Mouse (Mus musculus): ENCODE data around the gene Tnnc1.
A peak's percentile ranks its signal among the peaks of the same experiment; 100 is the strongest.

Gene Tnnc1

DNA sequence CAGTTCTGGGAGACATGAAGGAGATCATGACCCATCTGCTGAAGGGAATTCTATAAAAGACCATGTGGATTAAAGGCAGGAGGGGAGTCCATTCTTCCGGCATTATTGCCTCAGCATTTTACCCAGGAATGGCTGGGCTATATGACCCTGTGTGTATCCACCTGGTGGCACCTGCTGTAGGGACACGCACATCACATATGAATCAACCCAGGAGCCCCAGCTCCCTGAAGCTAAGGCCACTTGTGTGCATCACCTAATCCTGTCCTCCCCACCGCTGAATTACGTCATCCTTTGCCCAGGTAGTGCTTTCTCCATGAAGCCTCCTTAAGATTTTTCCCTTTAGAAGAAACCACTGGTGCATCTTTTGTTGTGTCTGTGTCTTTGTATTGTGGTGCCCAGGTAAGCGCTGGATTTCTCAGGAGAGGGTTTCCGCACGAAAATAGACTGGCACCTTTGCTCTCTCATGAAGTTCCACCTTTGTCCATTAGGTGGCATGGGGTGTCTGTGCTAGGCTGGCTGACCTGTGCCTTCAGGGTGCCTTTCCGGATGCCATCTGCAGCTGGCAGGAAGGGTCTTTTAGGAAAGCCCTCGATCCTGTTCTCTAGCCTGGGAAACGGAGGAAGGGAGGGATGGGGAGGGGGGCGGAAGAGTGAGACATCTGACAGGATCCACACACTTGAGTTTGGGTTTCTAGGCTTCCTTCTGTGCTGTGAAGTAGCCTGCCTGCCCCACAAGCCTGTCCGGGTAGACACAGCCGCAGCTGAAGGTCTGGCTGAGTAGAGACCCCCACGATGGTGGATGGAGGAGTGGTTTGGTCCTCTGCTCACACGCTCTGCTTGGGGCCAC is 7.3 kb downstream of the Tnnc1 start:
- peak; percentile 83 for DNase-seq

- no peak for DNase-seq
Measured at GRCm38 (mm10) chr14:31216846-31217245, 8.7 kb downstream of the Tnnc1 start, which contains the start of gene Nisch. Nisch (minus strand) TSS chr14:31216946.

- peak; percentile 82 for DNase-seq
Measured at GRCm38 (mm10) chr14:31217666-31218065, 9.6 kb downstream of the Tnnc1 start, which contains the start of gene Sema3g. Sema3g (plus strand) TSS chr14:31217860.

DNA sequence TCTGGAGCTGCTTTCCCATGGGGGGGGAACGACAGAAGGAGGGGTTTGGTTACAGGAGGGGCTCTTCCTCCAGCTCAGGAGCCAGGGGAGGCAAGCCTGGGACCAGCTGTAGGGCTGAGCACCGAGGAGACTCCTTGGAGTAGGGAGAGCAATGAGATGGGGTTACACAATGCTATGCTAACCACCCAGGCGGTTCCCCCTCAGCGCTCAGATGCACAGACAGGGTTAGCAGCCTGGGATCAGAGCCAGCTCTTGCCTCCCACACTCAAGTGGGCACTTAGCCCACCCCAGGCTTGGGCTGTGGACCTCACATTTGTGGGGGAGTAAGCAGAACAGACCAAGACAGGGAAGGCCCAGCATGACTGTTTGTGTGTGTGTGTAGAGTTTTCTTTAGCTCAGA is 18.9 kb downstream of the Tnnc1 start:
- peak; percentile 55 for DNase-seq

- DNase-seq = peak; percentile 67
Measured at GRCm38 (mm10) chr14:31228234-31228633, 20.1 kb downstream of the Tnnc1 start.

DNA sequence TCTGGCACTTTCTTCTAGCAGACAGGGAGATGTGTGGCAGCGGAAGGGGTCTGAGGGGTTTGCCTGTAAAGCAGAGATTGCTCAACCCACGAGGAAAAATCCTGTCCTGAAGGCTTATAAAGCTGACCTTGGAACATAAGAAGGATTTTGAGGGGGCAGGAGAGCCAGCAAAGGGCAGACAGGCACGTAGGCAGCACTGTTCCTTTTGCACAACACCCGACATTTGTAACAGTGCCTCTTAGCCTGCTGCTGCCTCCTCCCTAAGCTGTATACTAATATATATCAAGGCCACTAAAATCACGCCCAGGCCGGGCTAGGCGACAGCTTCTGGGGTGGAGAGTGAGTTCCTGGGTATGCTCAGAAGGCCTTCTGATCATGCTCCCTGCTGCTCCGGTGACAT is 22.3 kb downstream of the Tnnc1 start:
- no peak for DNase-seq

GRCm38 (mm10) chr14:31232404-31233069 is 24.4 kb downstream of the Tnnc1 start:
- DNase-seq = no peak

DNA sequence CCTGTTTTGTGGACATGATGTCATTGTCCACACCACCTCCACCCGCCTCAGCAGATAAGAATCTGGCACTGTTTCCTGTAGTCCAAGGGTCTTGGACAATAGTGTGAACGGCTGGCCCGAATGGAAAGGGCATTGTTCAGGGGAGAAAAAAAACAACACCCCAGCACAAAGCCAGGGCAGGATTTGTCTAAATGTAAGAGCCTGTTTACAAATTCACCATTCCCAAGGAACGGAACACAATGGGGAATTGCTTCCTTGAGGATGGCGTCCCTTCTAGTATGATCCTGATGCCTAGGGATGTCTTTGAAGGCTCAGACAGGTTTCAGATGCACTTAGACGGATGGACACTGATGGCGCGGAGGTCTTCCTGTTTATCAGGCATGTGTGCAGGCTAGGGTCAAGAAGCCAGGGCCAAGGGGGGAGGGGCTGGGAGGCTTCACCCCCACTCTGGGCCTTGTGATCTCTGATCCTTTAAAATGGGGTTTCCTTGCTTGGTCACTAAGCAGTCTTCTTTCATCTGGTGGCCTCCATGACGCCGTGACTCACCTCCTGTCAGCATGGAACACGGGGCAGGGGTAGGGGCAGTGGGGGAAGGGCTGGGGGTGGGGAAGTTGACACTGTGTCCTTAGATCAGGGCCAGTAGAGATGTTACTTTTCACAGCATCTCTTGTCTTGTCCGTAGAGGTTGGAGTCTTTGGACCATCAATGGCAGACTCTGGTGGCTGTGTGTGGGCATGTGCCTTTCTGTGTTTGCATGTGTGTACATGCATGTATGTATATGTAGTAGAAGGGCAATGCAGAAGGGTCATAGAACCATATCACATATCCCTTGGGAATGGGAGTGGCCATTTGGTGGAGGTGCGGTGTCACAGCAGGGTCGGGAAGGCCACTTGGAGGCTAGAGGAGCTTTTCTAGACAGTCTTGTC is 25.2 kb downstream of the Tnnc1 start:
- peak; percentile 64 for DNase-seq

- peak; percentile 92 for DNase-seq
Measured at GRCm38 (mm10) chr14:31233996-31234591, 26.0 kb downstream of the Tnnc1 start.

GRCm38 (mm10) chr14:31237101-31237882 is 29.2 kb downstream of the Tnnc1 start:
- DNase-seq = peak; percentile 67

- no peak for DNase-seq
Measured at GRCm38 (mm10) chr14:31240528-31240927, 32.4 kb downstream of the Tnnc1 start.

- DNase-seq = no peak
Measured at GRCm38 (mm10) chr14:31244777-31245176, 36.7 kb downstream of the Tnnc1 start.

- DNase-seq = no peak
Measured at GRCm38 (mm10) chr14:31245946-31246345, 37.8 kb downstream of the Tnnc1 start.

- DNase-seq = no peak
Measured at GRCm38 (mm10) chr14:31248396-31248795, 40.3 kb downstream of the Tnnc1 start.

DNA sequence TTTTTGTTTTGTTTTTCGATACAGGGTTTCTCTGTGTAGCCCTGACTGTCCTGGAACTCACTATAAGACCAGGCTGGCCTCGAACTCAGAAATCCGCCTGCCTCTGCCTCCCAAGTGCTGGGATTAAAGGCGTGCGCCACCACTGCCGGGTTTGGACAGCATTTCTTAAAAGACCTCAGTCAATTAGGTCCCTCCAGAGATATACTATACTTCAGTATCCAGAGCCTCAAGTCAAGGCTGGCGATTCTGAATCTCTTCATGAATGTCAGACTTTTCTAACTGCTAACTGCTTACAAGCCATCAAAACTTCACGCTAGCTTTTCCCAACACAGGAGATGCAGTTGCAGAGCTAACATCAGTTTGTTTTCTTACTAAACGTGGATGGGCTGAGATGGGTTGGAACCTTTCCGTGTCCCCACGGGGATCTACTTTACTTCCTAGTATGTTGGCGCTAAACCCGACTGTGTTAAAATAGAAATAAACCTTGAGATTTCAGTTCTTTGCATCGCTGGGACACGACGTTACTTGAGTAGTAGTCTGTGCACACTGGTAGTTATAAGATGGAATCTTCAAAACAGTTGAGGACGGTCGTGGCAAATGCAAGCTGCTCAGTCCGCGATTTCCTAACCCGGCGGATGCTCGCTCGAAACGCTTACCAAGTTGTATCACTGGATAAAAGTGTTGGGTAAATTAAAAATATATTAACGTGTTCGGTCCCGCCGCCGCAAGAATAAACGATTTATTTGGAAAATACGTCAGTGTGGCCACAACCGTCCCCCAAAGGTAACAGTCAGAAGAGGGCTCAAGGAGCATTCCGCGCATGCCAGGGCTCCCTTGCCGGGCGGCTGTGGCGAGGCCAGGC is 42.3 kb downstream of the Tnnc1 start:
- no peak for DNase-seq

- peak; percentile 97 for DNase-seq
Measured at GRCm38 (mm10) chr14:31251084-31251604, 43.0 kb downstream of the Tnnc1 start, which contains the start of the genes Phf7 and Bap1. Phf7 (minus strand) TSS chr14:31251317. Bap1 (plus strand) TSS chr14:31251450.

GRCm38 (mm10) chr14:31251626-31252025 is 43.5 kb downstream of the Tnnc1 start:
- DNase-seq = no peak

- no peak for DNase-seq
Measured at GRCm38 (mm10) chr14:31252091-31252490, 44.0 kb downstream of the Tnnc1 start.

DNA sequence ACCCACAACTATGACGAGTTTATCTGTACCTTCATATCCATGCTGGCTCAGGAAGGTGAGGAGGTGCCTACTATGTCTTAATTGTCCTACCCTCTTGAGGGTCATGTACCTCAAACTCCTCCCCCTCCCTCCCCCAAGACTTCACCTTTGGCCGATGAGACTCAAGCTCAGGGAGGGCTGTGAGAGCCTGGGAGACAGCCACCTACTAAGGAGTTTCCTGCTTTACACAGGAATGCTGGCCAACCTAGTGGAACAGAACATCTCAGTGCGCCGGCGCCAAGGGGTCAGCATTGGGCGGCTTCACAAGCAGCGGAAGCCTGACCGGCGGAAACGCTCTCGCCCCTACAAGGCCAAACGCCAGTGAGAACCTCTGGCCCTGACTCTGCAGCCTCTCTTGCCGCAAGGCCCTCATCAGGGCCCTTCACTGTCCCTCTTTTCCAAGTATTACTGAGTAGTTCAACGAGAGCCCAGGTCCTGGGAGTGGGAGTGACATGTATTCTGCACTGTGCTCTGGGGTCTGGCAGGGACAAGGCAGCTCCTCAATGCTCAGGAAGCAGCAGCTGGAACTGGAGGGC is 50.5 kb downstream of the Tnnc1 start:
- DNase-seq = no peak

DNA sequence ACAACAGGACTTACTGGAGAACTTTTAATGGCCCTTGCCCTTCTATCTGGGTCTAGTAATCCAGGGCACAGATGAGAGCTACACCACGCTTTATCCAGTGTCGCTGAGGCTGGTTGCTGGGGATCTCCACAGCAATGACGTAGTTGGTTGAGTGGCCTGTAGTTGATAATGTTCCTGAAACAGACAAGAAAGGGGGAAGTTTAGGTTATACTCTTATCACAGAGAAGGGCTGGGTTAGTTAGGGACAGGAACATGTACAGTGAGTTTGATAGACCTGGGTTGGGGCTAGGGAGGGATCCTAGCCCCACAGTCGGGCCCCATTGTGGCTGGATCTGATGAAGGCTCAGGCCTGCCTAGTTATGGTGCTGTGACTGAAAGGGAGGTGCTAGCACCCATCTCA is 52.3 kb downstream of the Tnnc1 start:
- DNase-seq = no peak
